Mouse (Mus musculus) MEL (cell line): Measurements from ENCODE around the gene Nudt3.

ENCODE experiments used
- CHD1 ChIP-seq: IDR thresholded peaks from 2 replicates; pipeline ENCODE4 v1.6.1; 2012; ENCODE audit warnings: low read depth, mild to moderate bottlenecking, inconsistent platforms, low read length, improper control_type of control experiment
- CHD2 ChIP-seq: IDR thresholded peaks from 2 replicates; pipeline ENCODE4 v1.6.1; 2011; ENCODE audit warnings: low read length, improper control_type of control experiment
- ELF1 ChIP-seq: IDR thresholded peaks from 2 replicates; pipeline ENCODE4 v1.6.1; 2014; ENCODE audit warnings: low read depth, mild to moderate bottlenecking, inconsistent platforms, low read length, improper control_type of control experiment, moderate library complexity
- EP300 ChIP-seq, 2 experiments: IDR thresholded peaks; 2 replicates each; pipeline ENCODE4 v1.6.1; 2011; ENCODE audit warnings: improper control_type of control experiment in 2 of 2, low read length in 2 of 2, low read depth in 1 of 2, mild to moderate bottlenecking in 1 of 2
- GABPA ChIP-seq: IDR thresholded peaks from 2 replicates; pipeline ENCODE4 v1.6.1; 2012; ENCODE audit warnings: low read depth, mild to moderate bottlenecking, inconsistent platforms, low read length, improper control_type of control experiment, moderate library complexity
- GATA1 ChIP-seq: IDR thresholded peaks from 2 replicates; pipeline ENCODE4 v1.6.1; 2011; ENCODE audit warnings: low read depth, low read length, improper control_type of control experiment
- MAX ChIP-seq: IDR thresholded peaks from 2 replicates; pipeline ENCODE4 v1.6.1; 2011; ENCODE audit warnings: low read length, improper control_type of control experiment
- MYC ChIP-seq: IDR thresholded peaks from 2 replicates; pipeline ENCODE4 v1.6.1; 2011; ENCODE audit warnings: low read depth, mild to moderate bottlenecking, low read length, improper control_type of control experiment, moderate library complexity
- POLR2A ChIP-seq, 2 experiments: IDR thresholded peaks; 2 replicates each; pipeline ENCODE4 v1.6.1; 2011 to 2012; ENCODE audit warnings: low read length in 2 of 2, mild to moderate bottlenecking in 2 of 2, control low read depth in 1 of 2, improper control_type of control experiment in 1 of 2, low read depth in 1 of 2, moderate library complexity in 1 of 2; ENCODE audit not compliant: control insufficient read depth in 1 of 2, insufficient read depth in 1 of 2, poor library complexity in 1 of 2
- POLR2AphosphoS2 ChIP-seq: IDR thresholded peaks from 2 replicates; pipeline ENCODE4 v1.6.1; 2011; ENCODE audit warnings: low read length, improper control_type of control experiment
- TAL1 ChIP-seq: IDR thresholded peaks from 2 replicates; pipeline ENCODE4 v1.6.1; 2012; ENCODE audit warnings: mild to moderate bottlenecking, inconsistent platforms, low read length, moderate library complexity, mixed read lengths
- USF2 ChIP-seq, 2 experiments: IDR thresholded peaks; 2 replicates each; pipeline ENCODE4 v1.6.1; 2011 to 2012; ENCODE audit warnings: improper control_type of control experiment in 2 of 2, low read length in 2 of 2, borderline replicate concordance in 1 of 2, inconsistent platforms in 1 of 2, low read depth in 1 of 2, mild to moderate bottlenecking in 1 of 2; ENCODE audit not compliant: insufficient read depth in 1 of 2
- ZNF384 ChIP-seq: IDR thresholded peaks from 2 replicates; pipeline ENCODE4 v1.6.1; 2012; ENCODE audit warnings: low read depth, mild to moderate bottlenecking, inconsistent platforms, low read length, improper control_type of control experiment

GRCm38 (mm10) chr17:27629249-27630020 is 6.1 kb upstream of the Nudt3 start:
- TF ChIP-seq EP300 (IDR thresholded peaks at IDR 0.05; ENCODE audit: low read depth in 1 of 2, low read length in 2 of 2), result no peak
- peak in 1 of 2 experiments; percentile 74; a peak in 2 of 4 replicates for TF ChIP-seq POLR2A (IDR thresholded peaks at IDR 0.05; ENCODE audit: control insufficient read depth in 1 of 2, insufficient read depth in 1 of 2, low read depth in 1 of 2, low read length in 2 of 2, poor library complexity in 1 of 2)
- TF ChIP-seq TAL1, result no peak
- no peak for TF ChIP-seq ELF1
- TF ChIP-seq USF2 (IDR thresholded peaks at IDR 0.05; ENCODE audit: borderline replicate concordance in 1 of 2, insufficient read depth in 1 of 2, low read depth in 1 of 2, low read length in 2 of 2), result no peak
- TF ChIP-seq CHD2, result peak; percentile 31; the same call in 1 of the 2 replicates
- no peak for TF ChIP-seq MAX
- TF ChIP-seq MYC, result peak; percentile 82
- no peak for TF ChIP-seq ZNF384
- no peak for TF ChIP-seq CHD1
- TF ChIP-seq GABPA, result no peak
- TF ChIP-seq POLR2AphosphoS2, result peak; percentile 94
- no peak for TF ChIP-seq GATA1
